Mouse (Mus musculus) heart, embryonic 10.5 days (tissue): ENCODE data around the gene Spata19. TPM values are rescaled to one million over a fixed set of nuclear protein-coding genes. Genes with fewer than 3 reads are reported as not detected.

Source experiments
- DNase-seq: peaks from one replicate; pipeline ENCODE4 v3.0.0-alpha.2; 2017; ENCODE audit warnings: low spot score
- H3K27ac ChIP-seq: fragments of 300-500 bp; sonication (generic); 2 replicates; pipeline ENCODE4 v1.5.1; 2016; ENCODE audit warnings: mild to moderate bottlenecking
- H3K27me3 ChIP-seq: fragments of 300-500 bp; sonication (generic); 2 replicates; pipeline ENCODE4 v1.6.1; 2016; ENCODE audit warnings: mild to moderate bottlenecking; ENCODE audit not compliant: poor library complexity, insufficient read depth, severe bottlenecking
- H3K36me3 ChIP-seq: fragments of 300-500 bp; sonication (generic); 2 replicates; pipeline ENCODE4 v1.6.1; 2016; ENCODE audit warnings: mild to moderate bottlenecking, moderate library complexity
- H3K4me1 ChIP-seq: fragments of 300-500 bp; sonication (generic); 2 replicates; pipeline ENCODE4 v1.6.1; 2016; ENCODE audit warnings: mild to moderate bottlenecking
- H3K4me3 ChIP-seq: fragments of 300-500 bp; sonication (generic); 2 replicates; pipeline ENCODE4 v1.5.1; 2016; ENCODE audit warnings: mild to moderate bottlenecking, moderate library complexity
- H3K9me3 ChIP-seq: fragments of 300-500 bp; sonication (generic); 2 replicates; pipeline ENCODE4 v1.6.1; 2016; ENCODE audit warnings: mild to moderate bottlenecking, moderate library complexity
- WGBS: fragments of 180-500 bp; shearing (Covaris S2); methylation state at CpG from one replicate; pipeline ENCODE4 v1.1.7; 2016; 5-methylcytosine and 5-hydroxymethylcytosine counted together
- polyA plus RNA-seq: library from polyadenylated mRNA; unstranded; fragments of >200 nt; fragmentation: Nextera tagmentation; extraction: Ambion mirVana; gene quantifications from 2 replicates; pipeline ENCODE4 v1.2.1, GENCODE M21; 2016

The Spata19 gene
- polyA plus RNA-seq, result not detected in 2 replicates

- WGBS, result 73% methylated on average over 3 of the region's 3 CpGs
- no peaks in the 10 kb centered on the region for H3K9me3 ChIP-seq
- H3K4me3 ChIP-seq, result no peak within 1 kb of the TSS
- H3K27me3 ChIP-seq, result no peaks in the 10 kb centered on the region
- H3K4me1 ChIP-seq, result no peaks in the 10 kb centered on the region
- no peak within 1 kb of the TSS for H3K27ac ChIP-seq
- no peak for DNase-seq
- no peaks in the 10 kb centered on the region for H3K36me3 ChIP-seq
These were observed at the start of gene Spata19 for GRCm38 (mm10) chr9:27396500-27396899. TSS of gene Spata19 (plus strand) at chr9:27396800.

GRCm38 (mm10) chr9:27353082-27353481 is 43.5 kb upstream of the Spata19 start:
- 83% methylated on average over 7 of the region's 7 CpGs for WGBS

GRCm38 (mm10) chr9:27357893-27358292 is 38.7 kb upstream of the Spata19 start:
- H3K4me1 ChIP-seq, result no peaks in the 10 kb centered on the region
- H3K27me3 ChIP-seq, result no peaks in the 10 kb centered on the region
- no peak overlapping the region for H3K4me3 ChIP-seq
- H3K27ac ChIP-seq, result no peak overlapping the region
- H3K9me3 ChIP-seq, result no peaks in the 10 kb centered on the region
- WGBS, result 79% methylated on average over 6 of the region's 6 CpGs
- H3K36me3 ChIP-seq, result no peaks in the 10 kb centered on the region
- DNase-seq, result no peak

More at GRCm38 (mm10) chr9:27353082-27353481, 43.5 kb upstream of the Spata19 start:
- Histone ChIP-seq H3K4me3 (no peak overlapping the region), H3K36me3 (no peaks in the 10 kb centered on the region), H3K4me1 (no peaks in the 10 kb centered on the region), H3K27me3 (no peaks in the 10 kb centered on the region), H3K27ac (no peak overlapping the region), H3K9me3 (no peaks in the 10 kb centered on the region)
- no peak for DNase-seq

GRCm38 (mm10) chr9:27367231-27367630 is 29.4 kb upstream of the Spata19 start:
- Histone ChIP-seq H3K27me3 (no peaks in the 10 kb centered on the region), H3K36me3 (no peaks in the 10 kb centered on the region), H3K4me1 (no peaks in the 10 kb centered on the region), H3K9me3 (no peaks in the 10 kb centered on the region), H3K27ac (no peak overlapping the region), H3K4me3 (no peak overlapping the region)
- 58% methylated on average over 2 of the region's 2 CpGs for WGBS
- no peak for DNase-seq

- no peaks in the 10 kb centered on the region for H3K4me1 ChIP-seq
- H3K36me3 ChIP-seq, result no peaks in the 10 kb centered on the region
- no peaks in the 10 kb centered on the region for H3K27me3 ChIP-seq
- H3K27ac ChIP-seq, result no peak overlapping the region
- H3K4me3 ChIP-seq, result no peak overlapping the region
- no peaks in the 10 kb centered on the region for H3K9me3 ChIP-seq
- WGBS, result 71% methylated on average over 2 of the region's 2 CpGs
- no peak for DNase-seq
These were observed 27.5 kb upstream of the Spata19 start for GRCm38 (mm10) chr9:27369108-27369507.

- no peaks in the 10 kb centered on the region for H3K27me3 ChIP-seq
- H3K36me3 ChIP-seq, result no peaks in the 10 kb centered on the region
- no peaks in the 10 kb centered on the region for H3K9me3 ChIP-seq
- H3K4me1 ChIP-seq, result no peaks in the 10 kb centered on the region
- H3K27ac ChIP-seq, result no peak overlapping the region
- WGBS, result 27% methylated on average over 1 of the region's 1 CpGs
- H3K4me3 ChIP-seq, result no peak overlapping the region
- no peak for DNase-seq
These were observed 20.9 kb upstream of the Spata19 start for GRCm38 (mm10) chr9:27375746-27376145.

- DNase-seq, result no peak
These were observed 9.6 kb upstream of the Spata19 start for GRCm38 (mm10) chr9:27386951-27387350.

GRCm38 (mm10) chr9:27401169-27401568 is 4.6 kb downstream of the Spata19 start:
- Histone ChIP-seq H3K4me1 (no peaks in the 10 kb centered on the region), H3K27ac (no peak overlapping the region), H3K4me3 (no peak overlapping the region), H3K9me3 (no peaks in the 10 kb centered on the region), H3K36me3 (no peaks in the 10 kb centered on the region), H3K27me3 (no peaks in the 10 kb centered on the region)
- WGBS, result 78% methylated on average over 4 of the region's 4 CpGs
- DNase-seq, result no peak

More at GRCm38 (mm10) chr9:27386951-27387350, 9.6 kb upstream of the Spata19 start:
- no peak overlapping the region for H3K27ac ChIP-seq
- H3K36me3 ChIP-seq, result no peaks in the 10 kb centered on the region
- no peaks in the 10 kb centered on the region for H3K27me3 ChIP-seq
- no peaks in the 10 kb centered on the region for H3K9me3 ChIP-seq
- H3K4me3 ChIP-seq, result no peak overlapping the region
- H3K4me1 ChIP-seq, result no peaks in the 10 kb centered on the region
- WGBS, result 87% methylated on average over 3 of the region's 3 CpGs

GRCm38 (mm10) chr9:27409733-27410132 is 13.1 kb downstream of the Spata19 start:
- no peak overlapping the region for H3K27ac ChIP-seq
- no peak for DNase-seq
- H3K27me3 ChIP-seq, result peaks cover 14% of the 10 kb centered on the region; the same call in 1 of the 2 replicates
- H3K9me3 ChIP-seq, result no peaks in the 10 kb centered on the region
- no peak overlapping the region for H3K4me3 ChIP-seq
- H3K4me1 ChIP-seq, result no peaks in the 10 kb centered on the region; the same call in 1 of the 2 replicates
- no peaks in the 10 kb centered on the region for H3K36me3 ChIP-seq

GRCm38 (mm10) chr9:27414058-27414460 is 17.5 kb downstream of the Spata19 start:
- peak; percentile 79 for DNase-seq
- Histone ChIP-seq H3K27me3 (peaks cover 19% of the 10 kb centered on the region; the same call in 1 of the 2 replicates), H3K4me3 (peak overlapping the region; percentile 42), H3K27ac (no peak overlapping the region), H3K9me3 (no peaks in the 10 kb centered on the region), H3K4me1 (no peaks in the 10 kb centered on the region; the same call in 1 of the 2 replicates), H3K36me3 (no peaks in the 10 kb centered on the region)
- WGBS, result 2% methylated on average over 11 of the region's 11 CpGs

GRCm38 (mm10) chr9:27424511-27424910 is 27.9 kb downstream of the Spata19 start:
- no peaks in the 10 kb centered on the region for H3K36me3 ChIP-seq
- H3K4me3 ChIP-seq, result no peak overlapping the region
- H3K4me1 ChIP-seq, result no peaks in the 10 kb centered on the region
- no peak for DNase-seq
- no peaks in the 10 kb centered on the region for H3K27me3 ChIP-seq
- H3K27ac ChIP-seq, result no peak overlapping the region
- WGBS, result 76% methylated on average over 4 of the region's 4 CpGs
- no peaks in the 10 kb centered on the region for H3K9me3 ChIP-seq

- Histone ChIP-seq H3K27me3 (no peaks in the 10 kb centered on the region), H3K36me3 (no peaks in the 10 kb centered on the region), H3K4me3 (no peak overlapping the region), H3K9me3 (no peaks in the 10 kb centered on the region), H3K27ac (no peak overlapping the region), H3K4me1 (no peaks in the 10 kb centered on the region)
- DNase-seq, result no peak
- WGBS, result 57% methylated on average over 4 of the region's 4 CpGs
These were observed 32.0 kb downstream of the Spata19 start for GRCm38 (mm10) chr9:27428552-27428951.

- Histone ChIP-seq H3K27me3 (no peaks in the 10 kb centered on the region), H3K4me1 (no peaks in the 10 kb centered on the region), H3K27ac (no peak overlapping the region), H3K4me3 (no peak overlapping the region), H3K36me3 (no peaks in the 10 kb centered on the region), H3K9me3 (no peaks in the 10 kb centered on the region)
- no peak for DNase-seq
- 77% methylated on average over 7 of the region's 7 CpGs for WGBS
These were observed 36.7 kb downstream of the Spata19 start for GRCm38 (mm10) chr9:27433301-27433700.

- H3K9me3 ChIP-seq, result no peaks in the 10 kb centered on the region
- 77% methylated on average over 9 of the region's 9 CpGs for WGBS
- DNase-seq, result no peak
- H3K4me3 ChIP-seq, result no peak overlapping the region
- H3K36me3 ChIP-seq, result no peaks in the 10 kb centered on the region
- no peaks in the 10 kb centered on the region for H3K4me1 ChIP-seq
- H3K27me3 ChIP-seq, result no peaks in the 10 kb centered on the region
- H3K27ac ChIP-seq, result no peak overlapping the region
These were observed 39.3 kb downstream of the Spata19 start for GRCm38 (mm10) chr9:27435936-27436335.
